Mouse (Mus musculus) ZHBTc4 (cell line): Measurements from ENCODE around the gene Gpatch4.

Experiments used
- DNase-seq: peaks from one replicate; pipeline ENCODE4 v3.0.0-alpha.2; 2011; ENCODE audit warnings: low read depth, low spot score

Gpatch4 gene

DNA sequence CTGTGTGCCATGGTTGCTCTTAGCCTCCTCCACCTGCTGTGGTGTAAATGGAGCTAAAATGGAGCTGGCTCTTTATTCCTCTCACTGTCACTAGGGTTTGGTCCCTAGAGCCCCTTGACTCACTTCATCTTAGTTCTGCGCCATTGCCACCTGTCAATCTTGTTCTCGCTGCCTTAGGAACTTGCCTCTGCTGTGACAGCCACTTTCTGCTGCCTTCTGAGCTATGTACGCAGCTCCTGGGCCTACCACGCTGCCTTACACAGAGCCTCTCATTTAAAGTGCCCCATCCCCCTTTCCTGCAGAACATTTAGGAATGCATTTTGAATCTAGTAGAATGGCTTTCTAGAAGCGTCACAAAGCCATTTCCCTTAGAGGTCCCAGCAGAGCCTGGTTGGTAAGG, 51.2 kb downstream of the Gpatch4 start:
- DNase-seq = no peak

GRCm38 (mm10) chr3:88097666-88098065, 54.8 kb downstream of the Gpatch4 start:
- no peak for DNase-seq

- DNase-seq = no peak
Measured at GRCm38 (mm10) chr3:88100251-88100650, 57.3 kb downstream of the Gpatch4 start.

DNA sequence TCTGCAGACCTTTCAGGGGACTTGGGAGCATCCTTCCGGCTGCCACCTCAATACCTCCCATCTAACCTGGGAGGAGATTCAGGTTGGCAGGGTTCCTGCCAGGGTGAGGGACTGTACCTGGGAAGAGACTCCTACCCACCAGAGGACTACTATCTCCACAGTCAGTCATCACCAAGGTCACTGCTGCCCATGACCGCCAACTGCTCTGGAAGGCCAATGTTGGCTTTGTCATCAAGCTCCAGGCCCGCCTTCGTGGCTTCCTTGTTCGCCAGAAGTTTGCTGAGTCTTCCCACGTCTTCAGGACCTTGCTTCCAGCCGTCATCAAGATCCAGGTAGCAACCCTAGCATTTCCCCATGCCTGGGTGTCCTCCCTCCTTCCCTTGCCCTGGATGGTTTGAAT, 58.8 kb downstream of the Gpatch4 start:
- DNase-seq = no peak

- no peak for DNase-seq
Measured at GRCm38 (mm10) chr3:88102196-88102595, 59.3 kb downstream of the Gpatch4 start.

- no peak for DNase-seq
Measured at GRCm38 (mm10) chr3:88102611-88103010, 59.7 kb downstream of the Gpatch4 start.
